11 mouse cellular contexts compared by ENCODE assay signal in the genomic region with DNA sequence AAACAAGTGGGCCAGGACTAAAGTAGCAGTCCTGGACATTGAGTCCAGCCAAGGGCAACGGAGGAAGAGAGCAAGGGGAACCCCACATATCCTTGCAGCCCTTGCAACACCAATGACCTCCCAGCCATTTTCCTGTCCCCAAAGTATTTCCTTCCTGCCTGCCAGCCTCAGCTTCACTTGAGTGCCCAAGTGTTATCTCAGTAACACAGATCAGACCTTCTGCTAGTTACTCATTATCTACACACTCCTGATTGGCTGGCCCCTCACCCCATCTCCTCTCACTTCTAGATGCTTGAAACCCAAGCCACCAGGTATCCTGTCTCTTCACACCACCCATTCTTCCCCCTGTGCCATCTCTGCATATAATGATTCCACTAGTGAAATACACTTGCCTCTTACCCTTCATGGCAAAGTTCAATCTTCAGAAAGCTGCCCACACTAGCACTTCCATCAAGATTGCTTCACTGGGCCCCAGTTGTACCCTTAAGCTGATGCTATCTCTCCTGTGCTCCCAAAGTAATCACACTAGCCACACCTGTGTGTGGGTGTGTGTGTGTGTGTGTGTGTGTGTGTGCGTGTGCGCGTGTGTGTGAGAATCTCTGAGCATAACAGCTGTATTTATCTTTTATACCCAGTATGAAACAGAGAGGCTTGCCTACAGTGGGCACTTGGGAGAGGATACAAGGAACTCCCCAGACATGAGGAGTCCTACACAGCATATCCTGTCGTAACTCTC.
DNase-seq lines count a peak whose midpoint lies in the region; ATAC-seq and TF ChIP-seq lines count a peak whose summit lies in the region.
"Had no signal": no experiment of that assay in that cellular context is flagged by ENCODE, and none has a peak within 500 bp of the region (broad histone marks: within the 10 kb centered on the region; RNA-seq: fewer than 3 reads in every experiment).

No protein-coding gene starts in this region.

- H3K9ac ChIP-seq in liver, embryonic 14.5 days (replicated peaks): no peak overlapping the region
- H3K9ac ChIP-seq: embryonic facial prominence, embryonic 13.5 days had no signal

- H3K36me3 ChIP-seq in thymus, adult 2 months (ENCODE audit: control insufficient read depth, insufficient read depth, low read length): peaks cover 31% of the 10 kb centered on the region
- peaks cover 3% of the 10 kb centered on the region; the same call in 1 of the 2 replicates for H3K36me3 ChIP-seq in liver, embryonic 14.5 days (replicated peaks; ENCODE audit: control insufficient read depth, insufficient read depth, low read depth)

- TF ChIP-seq POLR2A in thymus, adult 2 months (IDR thresholded peaks at IDR 0.05; ENCODE audit: control insufficient read depth, extremely low read depth, insufficient read depth, low read length, poor library complexity): no peak

- H3K27ac ChIP-seq in thymus, adult 2 months (ENCODE audit: control insufficient read depth, insufficient read depth, low read length): peak overlapping the region; percentile 32; the same call in 1 of the 2 replicates
- peak overlapping the region; percentile 58 for H3K27ac ChIP-seq in liver, embryonic 14.5 days
- H3K27ac ChIP-seq: embryonic facial prominence, embryonic 13.5 days had no signal

- no peak for TF ChIP-seq CTCF in thymus, adult 2 months (IDR thresholded peaks at IDR 0.05; ENCODE audit: borderline replicate concordance, control insufficient read depth, extremely low read depth, insufficient read depth, low read length, poor library complexity)
- TF ChIP-seq CTCF in liver, embryonic 14.5 days (IDR thresholded peaks at IDR 0.05; ENCODE audit: low read depth): no peak

- H3K4me3 ChIP-seq in thymus, adult 2 months (ENCODE audit: control insufficient read depth, insufficient read depth, low read length): no peak overlapping the region
- H3K4me3 ChIP-seq in liver, embryonic 14.5 days (ENCODE audit: insufficient read depth in 1 of 2, low read depth in 2 of 2, low read length in 2 of 2): no peak overlapping the region
- H3K4me3 ChIP-seq: embryonic facial prominence, embryonic 13.5 days had no signal

- peak; percentile 82 for TF ChIP-seq EP300 in liver, embryonic 14.5 days (IDR thresholded peaks at IDR 0.05; ENCODE audit: low read depth)

- WGBS in thymus, adult 2 months: 84% methylated on average over 5 of the region's 5 CpGs
- WGBS in liver, embryonic 14.5 days (ENCODE audit: insufficient replicate concordance): 18% methylated on average over 5 of the region's 5 CpGs

- peak overlapping the region; percentile 51 for H3K4me2 ChIP-seq in liver, embryonic 14.5 days (ENCODE audit: low read depth)
- H3K4me2 ChIP-seq: embryonic facial prominence, embryonic 13.5 days had no signal

- DNase-seq in thymus, adult 2 months: no peak
- no peak for DNase-seq in thymus, postnatal 25 days
- peak; percentile 57 to 64 (median 64) for DNase-seq in liver, embryonic 14.5 days (ENCODE audit: low read depth in 3 of 3, low spot score in 3 of 3)
- no peak for DNase-seq in gastrocnemius, postnatal 10 days
- DNase-seq in adipocyte (ENCODE audit: low spot score): no peak
- no peak for DNase-seq in adrenal gland, postnatal 25 days
- DNase-seq: heart, postnatal 10 days; midbrain, embryonic 14.5 days; thymus, adult 18-20 months had no signal

- peak; percentile 69 for ATAC-seq in granulocyte monocyte progenitor cell, adult 5-6 weeks (replicated peaks; ENCODE audit: poor library complexity, severe bottlenecking)
- ATAC-seq in liver, embryonic 14.5 days (ENCODE audit: insufficient read depth): peak; percentile 92

- peaks cover 31% of the 10 kb centered on the region for H3K4me1 ChIP-seq in thymus, adult 2 months (replicated peaks; ENCODE audit: control insufficient read depth, insufficient read depth, low read length)
- H3K4me1 ChIP-seq in liver, embryonic 14.5 days (replicated peaks; ENCODE audit: control insufficient read depth in 2 of 2, insufficient read depth in 2 of 2, low read length in 1 of 2): peaks cover 25 to 33% of the 10 kb centered on the region in 2 experiments
- H3K4me1 ChIP-seq: embryonic facial prominence, embryonic 13.5 days had no signal

- H3K27me3 ChIP-seq in thymus, adult 2 months (ENCODE audit: control insufficient read depth, insufficient read depth, low read length): no peaks in the 10 kb centered on the region
- no peaks in the 10 kb centered on the region for H3K27me3 ChIP-seq in liver, embryonic 14.5 days (ENCODE audit: control insufficient read depth, insufficient read depth, low read length)
- H3K27me3 ChIP-seq: embryonic facial prominence, embryonic 13.5 days had no signal

- H3K9me3 ChIP-seq in liver, embryonic 14.5 days (ENCODE audit: control insufficient read depth, low read length): no peaks in the 10 kb centered on the region
- H3K9me3 ChIP-seq: embryonic facial prominence, embryonic 13.5 days had no signal

Comparison
In these comparisons a context has a peak if more than half of its experiments do, and no peak if none do; other contexts are left out.
1. DNase-seq: peak in liver, embryonic 14.5 days (3 of 3); none in thymus, adult 2 months (single experiment), thymus, postnatal 25 days (single experiment), gastrocnemius, postnatal 10 days (single experiment), adipocyte (single experiment) and adrenal gland, postnatal 25 days (single experiment).